Mouse (Mus musculus): ENCODE data around the gene Gm21994. TPM values are rescaled to one million over a fixed set of nuclear protein-coding genes. Genes with fewer than 3 reads are reported as not detected.

The Gm21994 gene
- polyA plus RNA-seq, 1 experiment from 2014 or later: 3.4 TPM

Other genes starting within 250 kb of the Gm21994 start
- 7.8 and 8.0 TPM in 2 replicates for gene Zfp120, start 118.9 kb downstream of the Gm21994 start, polyA plus RNA-seq (2015; fragmentation: Nextera tagmentation; extraction: Ambion mirVana)
- not detected in 2 replicates for gene Gm10770, start 75.9 kb downstream of the Gm21994 start, polyA plus RNA-seq (2015; fragmentation: Nextera tagmentation; extraction: Ambion mirVana)
- not detected in 2 replicates for gene Gm14139, start 73.8 kb downstream of the Gm21994 start, polyA plus RNA-seq (2015; fragmentation: Nextera tagmentation; extraction: Ambion mirVana)
- gene Zfp937, start 37.5 kb downstream of the Gm21994 start, polyA plus RNA-seq (2015; fragmentation: Nextera tagmentation; extraction: Ambion mirVana): 7.5 and 8.8 TPM in 2 replicates
- gene Gm14124, start 1.9 kb upstream of the Gm21994 start, polyA plus RNA-seq (2015; fragmentation: Nextera tagmentation; extraction: Ambion mirVana): 0.05 TPM in 1 of 2 replicates, not detected in the other
- gene Gm10130, start 68.1 kb upstream of the Gm21994 start, polyA plus RNA-seq (2015; fragmentation: Nextera tagmentation; extraction: Ambion mirVana): 1.7 and 3.6 TPM in 2 replicates
- gene 3300002I08Rik, start 107.2 kb upstream of the Gm21994 start, polyA plus RNA-seq (2015; fragmentation: Nextera tagmentation; extraction: Ambion mirVana): 5.5 and 6.0 TPM in 2 replicates
- 5.1 and 5.8 TPM in 2 replicates for gene Zfp442, start 195.9 kb upstream of the Gm21994 start, polyA plus RNA-seq (2015; fragmentation: Nextera tagmentation; extraction: Ambion mirVana)
- 0.09 and 0.10 TPM in 2 replicates for gene Zfp345, start 229.5 kb upstream of the Gm21994 start, polyA plus RNA-seq (2015; fragmentation: Nextera tagmentation; extraction: Ambion mirVana)